Mouse (Mus musculus) liver, embryonic 14.5 days (tissue): Measurements from ENCODE around the gene Oxt. TPM values are rescaled to one million over a fixed set of nuclear protein-coding genes. Genes with fewer than 3 reads are reported as not detected.

Experiments
- ATAC-seq: fragments of 200-750 bp; cut with Nextera tagmentation; 2 replicates; pipeline ENCODE4 v1.8.0; 2017; ENCODE audit warnings: moderate number of reproducible peaks, mild to moderate bottlenecking, moderate library complexity; ENCODE audit not compliant: insufficient read depth
- DNase-seq, 3 experiments: peaks; one replicate each; pipeline ENCODE4 v3.0.0-alpha.2; 2012 to 2013; ENCODE audit warnings: low read depth in 3 of 3, low spot score in 3 of 3
- H3K27ac ChIP-seq: fragments of 300-500 bp; sonication (generic); 2 replicates; pipeline ENCODE4 v1.5.1; 2014; ENCODE audit warnings: moderate library complexity, mild to moderate bottlenecking, control low read depth, inconsistent platforms
- H3K27me3 ChIP-seq: fragments of 300-500 bp; sonication (generic); 2 replicates; pipeline ENCODE4 v1.6.1; 2014; ENCODE audit warnings: mild to moderate bottlenecking, low read length, moderate library complexity; ENCODE audit not compliant: control insufficient read depth, insufficient read depth
- H3K36me3 ChIP-seq: fragments of 300-500 bp; sonication (generic); replicated peaks from 2 replicates; pipeline ENCODE4 v1.6.1; 2014; ENCODE audit warnings: low read depth; ENCODE audit not compliant: control insufficient read depth, insufficient read depth
- H3K4me1 ChIP-seq, 2 experiments: fragments of 200-500 bp in 1 of 2; fragments of 300-500 bp in 1 of 2; sonication (generic) in 1 of 2; replicated peaks; 2 replicates each; pipeline ENCODE4 v1.6.1; 2012 to 2014; ENCODE audit warnings: antibody characterized with exemption in 1 of 2, inconsistent platforms in 1 of 2, low read length in 1 of 2; ENCODE audit not compliant: control insufficient read depth in 2 of 2, insufficient read depth in 2 of 2
- H3K4me2 ChIP-seq: fragments of 300-500 bp; sonication (generic); 2 replicates; pipeline ENCODE4 v1.6.1; 2014; ENCODE audit warnings: low read depth, mild to moderate bottlenecking, control low read depth, moderate library complexity
- H3K4me3 ChIP-seq, 2 experiments: fragments of 200-500 bp in 1 of 2; fragments of 300-500 bp in 1 of 2; sonication (generic) in 1 of 2; 2 replicates each; pipeline ENCODE4 v1.5.1; 2012 to 2014; ENCODE audit warnings: low read depth in 2 of 2, low read length in 2 of 2, mild to moderate bottlenecking in 2 of 2, control low read depth in 1 of 2, inconsistent platforms in 1 of 2, moderate library complexity in 1 of 2; ENCODE audit not compliant: insufficient read depth in 1 of 2
- H3K9ac ChIP-seq: fragments of 300-500 bp; sonication (generic); replicated peaks from 2 replicates; pipeline ENCODE4 v1.6.1; 2014; ENCODE audit warnings: mild to moderate bottlenecking, control low read depth, moderate library complexity
- H3K9me3 ChIP-seq: fragments of 300-500 bp; sonication (generic); 2 replicates; pipeline ENCODE4 v1.6.1; 2016; ENCODE audit warnings: low read length, mixed read lengths; ENCODE audit not compliant: control insufficient read depth
- CTCF ChIP-seq: IDR thresholded peaks from 2 replicates; pipeline ENCODE4 v1.5.1; 2016; ENCODE audit warnings: antibody characterized with exemption, low read depth, control low read depth
- EP300 ChIP-seq: IDR thresholded peaks from 2 replicates; pipeline ENCODE4 v1.6.1; 2016; ENCODE audit warnings: antibody characterized with exemption, low read depth
- WGBS: fragments of 180-500 bp; shearing (Covaris S2); extraction: QIAGEN DNeasy Blood & Tissue Kit; methylation state at CpG from one replicate; pipeline ENCODE4 v1.1.7; 2014; ENCODE audit not compliant: insufficient replicate concordance; 5-methylcytosine and 5-hydroxymethylcytosine counted together
- polyA plus RNA-seq, 2 experiments: library from polyadenylated mRNA; depleted of rRNA in 1 of 2; stranded (reverse) in 1 of 2; unstranded in 1 of 2; fragments of >200 nt; fragmentation: Nextera tagmentation in 1 of 2; extraction: Ambion mirVana in 1 of 2; gene quantifications; 2 replicates each; pipeline versions ENCODE4 v1.2.1 to v1.2.3; 2012 to 2014

The Oxt gene
- polyA plus RNA-seq, 2 experiments = not detected

GRCm38 (mm10) chr2:130535017-130535416 lies 41.0 kb upstream of the Oxt start:
- Histone ChIP-seq H3K4me2 (no peak overlapping the region), H3K36me3 (peaks cover 2% of the 10 kb centered on the region; the same call in 1 of the 2 replicates), H3K27ac (no peak overlapping the region), H3K4me1 (peaks cover 0 to 3% of the 10 kb centered on the region in 2 experiments; a peak in 1 of 4 replicates), H3K9me3 (no peaks in the 10 kb centered on the region), H3K27me3 (no peaks in the 10 kb centered on the region), H3K4me3 (no peak overlapping the region), H3K9ac (no peak overlapping the region)
- ATAC-seq = no peak
- TF ChIP-seq CTCF = no peak
- no peak for TF ChIP-seq EP300
- WGBS = 72% methylated on average over 6 of the region's 6 CpGs
- no peak for DNase-seq

GRCm38 (mm10) chr2:130536890-130537289 lies 39.1 kb upstream of the Oxt start:
- H3K27me3 ChIP-seq = no peaks in the 10 kb centered on the region
- WGBS = 68% methylated on average over 3 of the region's 3 CpGs
- no peak overlapping the region for H3K4me2 ChIP-seq
- H3K9me3 ChIP-seq = no peaks in the 10 kb centered on the region
- no peak for TF ChIP-seq EP300
- H3K36me3 ChIP-seq = peaks cover 8% of the 10 kb centered on the region
- ATAC-seq (no peak), DNase-seq (no peak)
- H3K27ac ChIP-seq = no peak overlapping the region
- H3K9ac ChIP-seq = no peak overlapping the region
- peaks cover 0 to 3% of the 10 kb centered on the region in 2 experiments; a peak in 1 of 4 replicates for H3K4me1 ChIP-seq
- no peak overlapping the region for H3K4me3 ChIP-seq

- TF ChIP-seq CTCF (no peak), EP300 (no peak)
- no peak overlapping the region for H3K9ac ChIP-seq
- H3K4me3 ChIP-seq = no peak overlapping the region
- peaks cover 19% of the 10 kb centered on the region for H3K36me3 ChIP-seq
- no peak overlapping the region for H3K27ac ChIP-seq
- ATAC-seq (no peak), DNase-seq (no peak)
- peaks cover 0 to 3% of the 10 kb centered on the region in 2 experiments; a peak in 1 of 4 replicates for H3K4me1 ChIP-seq
- 46% methylated on average over 8 of the region's 8 CpGs for WGBS
- H3K4me2 ChIP-seq = no peak overlapping the region
- H3K9me3 ChIP-seq = no peaks in the 10 kb centered on the region
- H3K27me3 ChIP-seq = no peaks in the 10 kb centered on the region
Measured at GRCm38 (mm10) chr2:130538876-130539546, 37.0 kb upstream of the Oxt start.

GRCm38 (mm10) chr2:130540266-130540665 lies 35.7 kb upstream of the Oxt start:
- H3K9me3 ChIP-seq = no peaks in the 10 kb centered on the region
- DNase-seq = no peak
- no peak overlapping the region for H3K4me3 ChIP-seq
- H3K27me3 ChIP-seq = no peaks in the 10 kb centered on the region
- ATAC-seq = no peak
- peaks cover 0 to 3% of the 10 kb centered on the region in 2 experiments; a peak in 1 of 4 replicates for H3K4me1 ChIP-seq
- WGBS = 67% methylated on average over 9 of the region's 9 CpGs
- peaks cover 25% of the 10 kb centered on the region for H3K36me3 ChIP-seq
- H3K4me2 ChIP-seq = no peak overlapping the region
- H3K27ac ChIP-seq = no peak overlapping the region
- no peak for TF ChIP-seq CTCF
- TF ChIP-seq EP300 = no peak
- no peak overlapping the region for H3K9ac ChIP-seq

- Histone ChIP-seq H3K27ac (no peak overlapping the region), H3K27me3 (no peaks in the 10 kb centered on the region), H3K4me1 (peaks cover 0 to 3% of the 10 kb centered on the region in 2 experiments; a peak in 2 of 4 replicates), H3K4me3 (no peak overlapping the region), H3K4me2 (no peak overlapping the region), H3K36me3 (peaks cover 18% of the 10 kb centered on the region), H3K9ac (no peak overlapping the region), H3K9me3 (no peaks in the 10 kb centered on the region)
- WGBS = 41% methylated on average over 8 of the region's 8 CpGs
- peak; percentile 86 for ATAC-seq
- peak in 2 of 3 experiments; percentile 23 to 25 for DNase-seq
- TF ChIP-seq CTCF (no peak), EP300 (no peak)
Measured at GRCm38 (mm10) chr2:130546957-130547356, 29.0 kb upstream of the Oxt start.
